In the genomic region with DNA sequence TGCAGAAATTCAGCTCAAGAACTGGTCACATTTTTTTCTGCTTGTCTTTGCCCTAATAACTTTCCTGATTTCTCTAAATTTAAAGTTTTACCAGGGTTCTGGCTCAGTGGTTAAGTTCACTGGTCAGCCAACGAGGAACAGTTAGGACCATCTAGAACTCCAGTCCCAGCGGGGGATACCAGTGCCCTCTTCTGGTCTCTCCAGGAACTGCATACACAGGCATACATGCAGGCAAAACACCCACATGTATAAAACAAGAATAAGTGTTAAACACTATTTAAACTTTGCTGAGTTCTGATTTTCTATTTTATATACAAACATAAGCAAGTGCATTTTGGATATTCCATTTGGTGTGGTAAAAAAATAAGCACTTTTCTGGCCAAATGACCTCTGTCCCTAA, we compare ENCODE assay signal across 13 mouse cellular contexts. TPM values are rescaled to one million over a fixed set of nuclear protein-coding genes. Genes with fewer than 3 reads are reported as not detected.
DNase-seq lines count a peak whose midpoint lies in the region; ATAC-seq and TF ChIP-seq lines count a peak whose summit lies in the region.
"Had no signal": no experiment of that assay in that cellular context is flagged by ENCODE, and none has a peak within 500 bp of the region (broad histone marks: within the 10 kb centered on the region; RNA-seq: fewer than 3 reads in every experiment).

No protein-coding gene starts in this region.

- no peak for TF ChIP-seq POLR2A in ES-Bruce4 (IDR thresholded peaks at IDR 0.05; ENCODE audit: insufficient read depth, low read length)

- H3K36me3 ChIP-seq in forebrain, postnatal 0 days (ENCODE audit: insufficient read depth), result no peaks in the 10 kb centered on the region
- no peaks in the 10 kb centered on the region for H3K36me3 ChIP-seq in forebrain, embryonic 14.5 days (ENCODE audit: control insufficient read depth, insufficient read depth, low read length)
- no peaks in the 10 kb centered on the region for H3K36me3 ChIP-seq in liver, embryonic 14.5 days (replicated peaks; ENCODE audit: control insufficient read depth, insufficient read depth, low read depth)
- no peaks in the 10 kb centered on the region for H3K36me3 ChIP-seq in ES-Bruce4 (ENCODE audit: control insufficient read depth, insufficient read depth, low read length, poor library complexity, severe bottlenecking)
- H3K36me3 ChIP-seq in forebrain, embryonic 11.5 days (ENCODE audit: control insufficient read depth, insufficient read depth, low read length), result no peaks in the 10 kb centered on the region
- H3K36me3 ChIP-seq: liver, embryonic 13.5 days had no signal

- no peaks in the 10 kb centered on the region for H3K9me3 ChIP-seq in forebrain, postnatal 0 days (ENCODE audit: low read length)
- H3K9me3 ChIP-seq in forebrain, embryonic 14.5 days (replicated peaks; ENCODE audit: control insufficient read depth, low read length), result no peaks in the 10 kb centered on the region
- H3K9me3 ChIP-seq in liver, embryonic 14.5 days (ENCODE audit: control insufficient read depth, low read length), result no peaks in the 10 kb centered on the region
- H3K9me3 ChIP-seq in ES-Bruce4 (replicated peaks; ENCODE audit: control insufficient read depth, insufficient read depth, low read length, poor library complexity, severe bottlenecking), result no peaks in the 10 kb centered on the region
- H3K9me3 ChIP-seq in forebrain, embryonic 11.5 days (ENCODE audit: control insufficient read depth, low read length), result no peaks in the 10 kb centered on the region
- H3K9me3 ChIP-seq: liver, embryonic 13.5 days had no signal

- peak; percentile 46 for TF ChIP-seq CTCF in forebrain, postnatal 0 days (IDR thresholded peaks at IDR 0.05; ENCODE audit: low read depth)
- peak; percentile 47 for TF ChIP-seq CTCF in liver, embryonic 14.5 days (IDR thresholded peaks at IDR 0.05; ENCODE audit: low read depth)
- TF ChIP-seq CTCF in ES-Bruce4 (IDR thresholded peaks at IDR 0.05; ENCODE audit: low read depth, low read length), result peak; percentile 52

- H3K27ac ChIP-seq in forebrain, postnatal 0 days (ENCODE audit: low read depth, low read length), result no peak overlapping the region
- no peak overlapping the region for H3K27ac ChIP-seq in forebrain, embryonic 14.5 days (ENCODE audit: low read depth, low read length)
- H3K27ac ChIP-seq in liver, embryonic 14.5 days, result no peak overlapping the region
- no peak overlapping the region for H3K27ac ChIP-seq in ES-Bruce4 (ENCODE audit: insufficient read depth, low read length)
- no peak overlapping the region for H3K27ac ChIP-seq in forebrain, embryonic 11.5 days (ENCODE audit: low read depth, low read length)
- H3K27ac ChIP-seq: liver, embryonic 13.5 days had no signal

- H3K4me1 ChIP-seq in forebrain, postnatal 0 days (ENCODE audit: insufficient read depth), result 0 out of 2 replicates have a peak, but pooled peaks cover 3% of the 10 kb centered on the region
- peaks cover 4% of the 10 kb centered on the region; the same call in 1 of the 2 replicates for H3K4me1 ChIP-seq in forebrain, embryonic 14.5 days (ENCODE audit: control insufficient read depth, insufficient read depth, low read length)
- no peaks in the 10 kb centered on the region for H3K4me1 ChIP-seq in liver, embryonic 14.5 days (replicated peaks; ENCODE audit: control insufficient read depth in 2 of 2, insufficient read depth in 2 of 2, low read length in 1 of 2)
- H3K4me1 ChIP-seq in ES-Bruce4 (ENCODE audit: control insufficient read depth, insufficient read depth, low read length), result no peaks in the 10 kb centered on the region
- peaks cover 4% of the 10 kb centered on the region; the same call in 1 of the 2 replicates for H3K4me1 ChIP-seq in forebrain, embryonic 11.5 days (replicated peaks; ENCODE audit: control insufficient read depth, insufficient read depth, low read length)
- H3K4me1 ChIP-seq: liver, embryonic 13.5 days had no signal

- no peak for DNase-seq in forebrain, postnatal 0 days
- DNase-seq in forebrain, embryonic 14.5 days (ENCODE audit: low spot score), result no peak
- DNase-seq in liver, embryonic 14.5 days (ENCODE audit: low read depth in 3 of 3, low spot score in 3 of 3), result no peak
- no peak for DNase-seq in liver
- DNase-seq in forebrain, embryonic 11.5 days (ENCODE audit: low spot score), result no peak
- no peak for DNase-seq in cerebellum, adult 8-10 months
- DNase-seq: layer of hippocampus, adult 9-11 months; liver, embryonic 13.5 days had no signal

- H3K4me2 ChIP-seq in forebrain, postnatal 0 days (ENCODE audit: low read depth), result no peak overlapping the region
- H3K4me2 ChIP-seq in forebrain, embryonic 14.5 days (ENCODE audit: low read length), result no peak overlapping the region
- no peak overlapping the region for H3K4me2 ChIP-seq in liver, embryonic 14.5 days (ENCODE audit: low read depth)
- H3K4me2 ChIP-seq in forebrain, embryonic 11.5 days (ENCODE audit: low read depth, low read length, severe bottlenecking), result no peak overlapping the region
- H3K4me2 ChIP-seq: liver, embryonic 13.5 days had no signal

- ATAC-seq in forebrain, postnatal 0 days, result no peak
- no peak for ATAC-seq in forebrain, embryonic 14.5 days
- no peak for ATAC-seq in liver, embryonic 14.5 days (ENCODE audit: insufficient read depth)
- ATAC-seq in common myeloid progenitor, adult 5-6 weeks (replicated peaks; ENCODE audit: low read depth, poor library complexity, severe bottlenecking), result 0 out of 2 replicates have a peak, but pooled peaks have one; percentile 58
- ATAC-seq in forebrain, embryonic 11.5 days (replicated peaks; ENCODE audit: low FRiP score), result no peak
- ATAC-seq: midbrain, embryonic 16.5 days had no signal

- H3K9ac ChIP-seq in forebrain, postnatal 0 days, result no peak overlapping the region
- H3K9ac ChIP-seq in forebrain, embryonic 14.5 days (ENCODE audit: low read length), result no peak overlapping the region
- no peak overlapping the region for H3K9ac ChIP-seq in liver, embryonic 14.5 days (replicated peaks)
- no peak overlapping the region for H3K9ac ChIP-seq in ES-Bruce4 (ENCODE audit: low read depth, poor library complexity, severe bottlenecking)
- no peak overlapping the region for H3K9ac ChIP-seq in forebrain, embryonic 11.5 days (ENCODE audit: low read length)
- H3K9ac ChIP-seq: liver, embryonic 13.5 days had no signal

- 73% methylated on average over 2 of the region's 2 CpGs for WGBS in forebrain, postnatal 0 days
- 68% methylated on average over 2 of the region's 2 CpGs for WGBS in forebrain, embryonic 14.5 days
- 38% methylated on average over 2 of the region's 2 CpGs for WGBS in liver, embryonic 14.5 days (ENCODE audit: insufficient replicate concordance)
- 66% methylated on average over 2 of the region's 2 CpGs for WGBS in forebrain, embryonic 11.5 days

- H3K4me3 ChIP-seq in forebrain, postnatal 0 days (ENCODE audit: low read depth, low read length), result no peak overlapping the region
- H3K4me3 ChIP-seq in forebrain, embryonic 14.5 days (ENCODE audit: low read depth, low read length), result no peak overlapping the region
- H3K4me3 ChIP-seq in liver, embryonic 14.5 days (ENCODE audit: insufficient read depth in 1 of 2, low read depth in 2 of 2, low read length in 2 of 2), result no peak overlapping the region
- H3K4me3 ChIP-seq in ES-Bruce4 (ENCODE audit: low read depth, low read length), result no peak overlapping the region
- H3K4me3 ChIP-seq in forebrain, embryonic 11.5 days (ENCODE audit: low read depth, low read length), result no peak overlapping the region
- H3K4me3 ChIP-seq: liver, embryonic 13.5 days had no signal

- H3K27me3 ChIP-seq in forebrain, postnatal 0 days (ENCODE audit: insufficient read depth, low read length), result no peaks in the 10 kb centered on the region
- no peaks in the 10 kb centered on the region for H3K27me3 ChIP-seq in forebrain, embryonic 14.5 days (replicated peaks; ENCODE audit: control insufficient read depth, insufficient read depth, low read length)
- H3K27me3 ChIP-seq in liver, embryonic 14.5 days (ENCODE audit: control insufficient read depth, insufficient read depth, low read length), result no peaks in the 10 kb centered on the region
- no peaks in the 10 kb centered on the region for H3K27me3 ChIP-seq in ES-Bruce4 (ENCODE audit: control insufficient read depth, insufficient read depth, low read length, poor library complexity, severe bottlenecking)
- no peaks in the 10 kb centered on the region for H3K27me3 ChIP-seq in forebrain, embryonic 11.5 days (ENCODE audit: control insufficient read depth, insufficient read depth, low read length)
- H3K27me3 ChIP-seq: liver, embryonic 13.5 days had no signal

- TF ChIP-seq EP300 in liver, embryonic 14.5 days (IDR thresholded peaks at IDR 0.05; ENCODE audit: low read depth), result no peak
- TF ChIP-seq EP300 in ES-Bruce4 (IDR thresholded peaks at IDR 0.05; ENCODE audit: insufficient read depth, low read depth, low read length), result no peak

RNA-seq across cellular contexts. Expression of a gene that starts 8.2 kb away (rescaled TPM):
- 1.2 and 2.4 TPM in 2 replicates for total RNA-seq in forebrain, postnatal 0 days (2014; rRNA removed)
- polyA plus RNA-seq in forebrain, postnatal 0 days (2015; fragmentation: Nextera tagmentation; extraction: Ambion mirVana), result 0.98 and 2.5 TPM in 2 replicates
- 3.1 and 3.5 TPM in 2 replicates for polyA plus RNA-seq in forebrain, embryonic 14.5 days (2014; fragmentation: Nextera tagmentation; extraction: Ambion mirVana)
- polyA plus RNA-seq in liver, embryonic 14.5 days (2012; rRNA removed), result not detected in 2 replicates
- polyA plus RNA-seq in liver, embryonic 14.5 days (2014; fragmentation: Nextera tagmentation; extraction: Ambion mirVana), result not detected in 2 replicates
- not detected in 2 replicates for polyA plus RNA-seq in ES-Bruce4 (2011; ENCODE audit: insufficient read depth, insufficient read length, low read depth, missing spikeins)
- not detected in 2 replicates for total RNA-seq in common myeloid progenitor, adult 5-6 weeks (2017)
- polyA plus RNA-seq in forebrain, embryonic 11.5 days (2014; fragmentation: Nextera tagmentation; extraction: Ambion mirVana), result 4.1 and 4.4 TPM in 2 replicates
- total RNA-seq: gastrocnemius, adult 8-10 months; heart, postnatal 36 days had no signal
- polyA plus RNA-seq: liver, embryonic 13.5 days had no signal
